Mouse (Mus musculus) intestine, postnatal 0 days (tissue): Measurements from ENCODE around the gene Dlgap1. TPM values are rescaled to one million over a fixed set of nuclear protein-coding genes. Genes with fewer than 3 reads are reported as not detected.
A peak's percentile ranks its signal among the peaks of the same experiment; 100 is the strongest.
"Not testable (repeated sequence)": the region's sequence is repeated elsewhere in the genome, so short reads cannot be mapped to it uniquely, and the experiment has no call there.

Source experiments
- ATAC-seq: fragments of 200-750 bp; cut with Nextera tagmentation; 2 replicates; pipeline ENCODE4 v1.8.0; 2017; ENCODE audit warnings: mild to moderate bottlenecking, moderate TSS enrichment, moderate library complexity
- H3K27ac ChIP-seq: fragments of 300-500 bp; sonication (generic); 2 replicates; pipeline ENCODE4 v1.5.1; 2014; ENCODE audit warnings: mild to moderate bottlenecking, low read depth, low read length, moderate library complexity
- H3K27me3 ChIP-seq: fragments of 300-500 bp; sonication (generic); replicated peaks from 2 replicates; pipeline ENCODE4 v1.6.1; 2014; ENCODE audit warnings: low read length, mixed read lengths; ENCODE audit not compliant: control insufficient read depth, insufficient read depth
- H3K36me3 ChIP-seq: fragments of 300-500 bp; sonication (generic); 2 replicates; pipeline ENCODE4 v1.6.1; 2014; ENCODE audit warnings: mild to moderate bottlenecking, moderate library complexity; ENCODE audit not compliant: control insufficient read depth, insufficient read depth
- H3K4me1 ChIP-seq: fragments of 300-500 bp; sonication (generic); replicated peaks from 2 replicates; pipeline ENCODE4 v1.6.1; 2014; ENCODE audit warnings: antibody characterized with exemption, low read length, mixed read lengths; ENCODE audit not compliant: control insufficient read depth, insufficient read depth
- H3K4me2 ChIP-seq: fragments of 300-500 bp; sonication (generic); replicated peaks from 2 replicates; pipeline ENCODE4 v1.6.1; 2014; ENCODE audit warnings: low read depth, mild to moderate bottlenecking, moderate library complexity
- H3K4me3 ChIP-seq: fragments of 300-500 bp; sonication (generic); 2 replicates; pipeline ENCODE4 v1.5.1; 2014; ENCODE audit warnings: low read depth, low read length
- H3K9ac ChIP-seq: fragments of 300-500 bp; sonication (generic); 2 replicates; pipeline ENCODE4 v1.6.1; 2014; ENCODE audit warnings: mild to moderate bottlenecking, low read depth, low read length
- H3K9me3 ChIP-seq: fragments of 300-500 bp; sonication (generic); 2 replicates; pipeline ENCODE4 v1.6.1; 2016; ENCODE audit warnings: mixed run types; ENCODE audit not compliant: control insufficient read depth
- CTCF ChIP-seq: sonication (generic); IDR thresholded peaks from 2 replicates; pipeline ENCODE4 v1.5.1; 2016; ENCODE audit warnings: low read depth, mild to moderate bottlenecking, control low read depth, antibody characterized with exemption, moderate library complexity
- WGBS: fragments of 180-500 bp; shearing (Covaris S2); extraction: QIAGEN DNeasy Blood & Tissue Kit; methylation state at CpG from one replicate; pipeline ENCODE4 v1.1.7; 2014; 5-methylcytosine and 5-hydroxymethylcytosine counted together
- polyA plus RNA-seq: library from polyadenylated mRNA; unstranded; fragments of >200 nt; fragmentation: Nextera tagmentation; extraction: Ambion mirVana; gene quantifications from 2 replicates; pipeline ENCODE4 v1.2.1, GENCODE M21; 2015

Dlgap1 gene
- polyA plus RNA-seq, 1 experiment from 2014 or later = 0.85 TPM

GRCm38 (mm10) chr17:70826227-70826626 is 857.4 kb downstream of the Dlgap1 start:
- H3K27me3 ChIP-seq = no peaks in the 10 kb centered on the region
- no peak overlapping the region for H3K9ac ChIP-seq
- H3K27ac ChIP-seq = no peak overlapping the region
- 0 out of 2 replicates have a peak, but pooled peaks cover 3% of the 10 kb centered on the region for H3K4me1 ChIP-seq
- TF ChIP-seq CTCF = no peak
- no peak overlapping the region for H3K4me3 ChIP-seq
- no peaks in the 10 kb centered on the region for H3K9me3 ChIP-seq
- no peak for ATAC-seq
- H3K4me2 ChIP-seq = no peak overlapping the region
- no peaks in the 10 kb centered on the region for H3K36me3 ChIP-seq
- WGBS = 83% methylated on average over 12 of the region's 12 CpGs

DNA sequence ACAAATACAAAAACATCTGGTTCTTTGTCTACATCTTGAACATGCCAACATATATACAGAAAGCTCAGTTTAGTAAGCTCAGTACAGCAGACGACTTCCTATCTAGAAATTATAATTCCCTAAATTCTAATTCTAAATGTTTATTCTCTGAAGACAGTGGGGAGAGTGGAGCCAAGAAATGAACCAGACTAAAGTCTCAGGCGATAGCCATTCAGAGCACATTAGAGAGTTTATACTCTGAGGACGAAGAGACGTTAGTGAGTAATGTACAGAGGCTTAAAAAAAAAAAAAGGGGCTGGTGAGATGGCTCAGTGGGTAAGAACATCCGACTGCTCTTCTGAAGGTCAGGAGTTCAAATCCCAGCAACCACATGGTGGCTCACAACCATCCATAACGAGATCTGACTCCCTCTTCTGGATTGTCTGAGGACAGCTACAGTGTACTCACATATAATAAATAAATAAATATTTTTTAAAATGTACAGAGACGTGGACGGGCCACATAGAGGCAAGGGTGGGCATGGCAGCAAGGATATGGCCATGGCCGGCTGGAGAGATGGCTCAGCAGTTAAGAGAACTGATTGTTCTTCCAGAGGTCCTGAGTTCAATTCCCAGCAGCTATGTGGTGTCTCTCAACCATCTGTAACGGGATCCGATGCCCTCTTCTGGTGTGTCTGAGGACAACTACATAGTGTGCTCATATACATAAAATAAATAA is 858.7 kb downstream of the Dlgap1 start:
- H3K36me3 ChIP-seq, H3K4me2 ChIP-seq, H3K9me3 ChIP-seq, H3K27ac ChIP-seq, ATAC-seq, H3K4me1 ChIP-seq, H3K27me3 ChIP-seq, H3K4me3 ChIP-seq, H3K9ac ChIP-seq: not testable (repeated sequence)
- WGBS = 73% methylated on average over 11 of the region's 11 CpGs
- TF ChIP-seq CTCF = 0 out of 2 replicates have a peak, but pooled peaks have one; percentile 11

DNA sequence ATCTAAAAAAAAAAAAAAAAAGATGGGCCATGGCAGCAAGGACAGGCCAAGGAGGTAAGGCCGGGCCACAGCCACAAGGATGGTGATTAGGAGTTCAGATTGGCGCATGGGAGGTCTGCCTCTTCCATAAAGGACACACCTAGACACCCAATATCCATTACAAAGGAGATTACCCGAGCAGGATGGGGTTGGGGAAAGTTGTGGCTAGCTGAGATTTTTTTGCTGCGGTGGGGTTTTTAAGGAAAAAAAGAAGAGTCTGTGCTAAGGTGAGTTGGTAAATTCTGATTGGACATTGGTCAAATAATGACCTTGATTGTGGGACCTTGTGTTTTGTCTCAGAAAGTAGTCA is 859.3 kb downstream of the Dlgap1 start:
- 0 out of 2 replicates have a peak, but pooled peaks cover 7% of the 10 kb centered on the region for H3K4me1 ChIP-seq
- ATAC-seq = no peak
- H3K27ac ChIP-seq = no peak overlapping the region
- no peaks in the 10 kb centered on the region for H3K9me3 ChIP-seq
- no peak for TF ChIP-seq CTCF
- H3K4me2 ChIP-seq = no peak overlapping the region
- H3K27me3 ChIP-seq = no peaks in the 10 kb centered on the region
- WGBS = 83% methylated on average over 4 of the region's 4 CpGs
- H3K4me3 ChIP-seq = no peak overlapping the region
- no peaks in the 10 kb centered on the region for H3K36me3 ChIP-seq
- H3K9ac ChIP-seq = no peak overlapping the region

GRCm38 (mm10) chr17:70828569-70828968 is 859.7 kb downstream of the Dlgap1 start:
- no peaks in the 10 kb centered on the region for H3K36me3 ChIP-seq
- H3K4me2 ChIP-seq = no peak overlapping the region
- no peaks in the 10 kb centered on the region for H3K27me3 ChIP-seq
- WGBS = 64% methylated on average over 2 of the region's 2 CpGs
- no peak overlapping the region for H3K9ac ChIP-seq
- ATAC-seq = no peak
- TF ChIP-seq CTCF = no peak
- H3K4me1 ChIP-seq = 0 out of 2 replicates have a peak, but pooled peaks cover 7% of the 10 kb centered on the region
- H3K4me3 ChIP-seq = no peak overlapping the region
- H3K27ac ChIP-seq = no peak overlapping the region
- no peaks in the 10 kb centered on the region for H3K9me3 ChIP-seq

DNA sequence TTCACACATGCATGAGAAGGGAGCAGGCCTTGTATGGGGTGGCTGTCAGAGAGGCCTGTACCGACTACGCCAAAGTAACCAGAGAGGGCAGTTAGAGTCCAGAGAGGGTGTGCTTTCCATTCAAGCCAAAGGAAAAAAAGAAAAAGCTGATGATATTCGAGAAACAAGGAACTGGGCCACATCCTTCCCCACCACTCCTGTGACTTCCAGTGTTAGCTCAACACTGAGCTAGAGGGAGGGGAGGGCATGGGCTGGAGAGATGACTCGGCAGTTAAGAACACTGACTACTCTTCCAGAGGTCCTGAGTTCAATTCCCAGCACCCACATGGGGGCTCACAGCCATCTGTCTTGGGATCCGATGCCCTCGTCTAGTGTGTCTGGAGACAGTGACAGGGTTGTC is 860.3 kb downstream of the Dlgap1 start:
- H3K9me3 ChIP-seq = no peaks in the 10 kb centered on the region
- no peak overlapping the region for H3K27ac ChIP-seq
- 0 out of 2 replicates have a peak, but pooled peaks cover 7% of the 10 kb centered on the region for H3K4me1 ChIP-seq
- TF ChIP-seq CTCF = no peak
- no peak for ATAC-seq
- no peak overlapping the region for H3K4me3 ChIP-seq
- 89% methylated on average over 6 of the region's 6 CpGs for WGBS
- no peak overlapping the region for H3K4me2 ChIP-seq
- H3K27me3 ChIP-seq = no peaks in the 10 kb centered on the region
- no peak overlapping the region for H3K9ac ChIP-seq
- H3K36me3 ChIP-seq = no peaks in the 10 kb centered on the region

DNA sequence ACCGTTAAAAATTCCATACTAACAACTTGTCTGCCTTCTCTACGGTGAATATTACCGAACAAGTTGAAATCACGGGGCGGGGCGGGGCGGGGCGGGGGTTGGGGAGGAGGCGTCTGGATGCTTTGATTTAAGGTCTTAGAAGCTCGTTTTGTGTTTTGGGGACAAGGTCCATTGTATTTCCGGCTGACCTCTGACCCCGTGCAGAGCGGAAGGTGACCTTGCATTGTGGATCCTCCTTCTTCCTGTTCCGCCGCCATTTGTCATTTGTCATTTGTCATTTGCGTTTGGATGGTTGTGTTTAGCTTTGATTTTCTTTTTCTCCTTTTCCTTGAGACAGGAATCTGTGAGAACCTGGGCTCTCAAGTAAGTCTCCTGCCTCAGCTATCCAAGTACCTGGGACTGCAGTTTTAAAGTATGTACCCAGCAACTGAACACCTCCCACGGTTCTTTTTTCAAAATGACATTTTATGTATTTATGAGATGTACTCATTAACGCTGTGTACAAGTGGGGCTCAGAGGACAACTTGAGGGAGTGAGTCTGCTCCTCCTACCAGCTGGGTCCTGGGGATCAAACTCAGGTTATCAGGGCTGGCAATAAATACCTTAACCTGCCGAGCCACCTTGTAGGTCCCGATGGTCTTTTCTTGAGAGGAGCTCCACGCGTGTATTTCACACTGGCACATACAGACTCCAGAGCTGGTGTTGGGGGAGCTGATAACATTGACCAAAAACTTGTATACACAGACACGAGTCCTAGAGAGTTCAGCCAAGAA is 861.3 kb downstream of the Dlgap1 start:
- Histone ChIP-seq H3K4me1 (0 out of 2 replicates have a peak, but pooled peaks cover 7% of the 10 kb centered on the region), H3K4me2 (no peak overlapping the region), H3K27ac (no peak overlapping the region), H3K9me3 (no peaks in the 10 kb centered on the region), H3K36me3 (no peaks in the 10 kb centered on the region), H3K4me3 (no peak overlapping the region), H3K9ac (no peak overlapping the region), H3K27me3 (no peaks in the 10 kb centered on the region)
- no peak for TF ChIP-seq CTCF
- WGBS = 51% methylated on average over 23 of the region's 23 CpGs
- no peak for ATAC-seq
